44 mouse cellular contexts compared by ENCODE assay signal in the genomic region with DNA sequence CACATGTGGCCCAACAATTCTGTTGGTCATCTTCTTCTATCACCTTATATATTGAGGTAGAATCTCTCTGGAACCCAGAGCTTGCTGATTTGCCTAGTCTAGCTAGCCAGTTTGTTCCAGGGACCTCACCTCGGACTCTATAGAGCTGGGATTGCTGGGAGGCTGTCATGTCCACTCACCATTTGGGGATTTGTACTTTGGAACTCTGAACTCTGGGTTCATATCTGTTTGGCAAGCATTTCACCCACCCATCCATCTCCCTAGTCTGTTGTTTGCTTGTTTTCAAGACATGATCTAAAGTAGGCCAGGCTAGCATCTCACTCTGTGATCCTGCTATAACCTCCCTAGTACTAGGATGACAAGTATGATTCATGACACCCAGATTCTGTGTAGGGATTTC. TPM values are rescaled to one million over a fixed set of nuclear protein-coding genes. Genes with fewer than 3 reads are reported as not detected.
"Had no signal": no experiment of that assay in that cellular context is flagged by ENCODE, and none has a peak within 500 bp of the region (broad histone marks: within the 10 kb centered on the region; RNA-seq: fewer than 3 reads in every experiment).

No protein-coding gene starts in this region.

- H3K27me3 ChIP-seq: limb, embryonic 12.5 days; limb, embryonic 13.5 days; limb, embryonic 15.5 days; liver, embryonic 13.5 days; liver, embryonic 15.5 days; lung, embryonic 15.5 days; megakaryocyte, embryonic 14.5 days; midbrain, embryonic 12.5 days; midbrain, embryonic 13.5 days; midbrain, embryonic 15.5 days; neural tube, embryonic 12.5 days; neural tube, embryonic 13.5 days had no signal

- H3K36me3 ChIP-seq: limb, embryonic 10.5 days; limb, embryonic 12.5 days; limb, embryonic 13.5 days; limb, embryonic 15.5 days; liver, embryonic 13.5 days; liver, embryonic 15.5 days; lung, embryonic 15.5 days; midbrain, embryonic 10.5 days; midbrain, embryonic 12.5 days; midbrain, embryonic 13.5 days; midbrain, embryonic 15.5 days; neural tube, embryonic 12.5 days; neural tube, embryonic 13.5 days had no signal

- H3K4me3 ChIP-seq: left cerebral cortex, adult 2 months; limb, embryonic 10.5 days; limb, embryonic 12.5 days; limb, embryonic 13.5 days; limb, embryonic 15.5 days; liver, embryonic 13.5 days; liver, embryonic 15.5 days; lung, embryonic 15.5 days; megakaryocyte, embryonic 14.5 days; midbrain, embryonic 10.5 days; midbrain, embryonic 12.5 days; midbrain, embryonic 13.5 days; midbrain, embryonic 15.5 days; myocyte; neural tube, embryonic 12.5 days; neural tube, embryonic 13.5 days had no signal

- H3K27ac ChIP-seq: left cerebral cortex, adult 2 months; limb, embryonic 10.5 days; limb, embryonic 12.5 days; limb, embryonic 13.5 days; limb, embryonic 15.5 days; liver, embryonic 13.5 days; liver, embryonic 14.5 days; liver, embryonic 15.5 days; lung, embryonic 15.5 days; macrophage; midbrain, embryonic 10.5 days; midbrain, embryonic 12.5 days; midbrain, embryonic 13.5 days; midbrain, embryonic 15.5 days; neural tube, embryonic 12.5 days; neural tube, embryonic 13.5 days had no signal

- H3K9me3 ChIP-seq: limb, embryonic 10.5 days; limb, embryonic 12.5 days; limb, embryonic 13.5 days; limb, embryonic 15.5 days; liver, embryonic 13.5 days; liver, embryonic 15.5 days; lung, embryonic 15.5 days; megakaryocyte, embryonic 14.5 days; midbrain, embryonic 10.5 days; midbrain, embryonic 12.5 days; midbrain, embryonic 13.5 days; midbrain, embryonic 15.5 days; neural tube, embryonic 12.5 days; neural tube, embryonic 13.5 days had no signal

- ATAC-seq: lung, postnatal 0 days; midbrain, embryonic 13.5 days; midbrain, embryonic 15.5 days; midbrain, embryonic 16.5 days had no signal

- H3K4me1 ChIP-seq: limb, embryonic 10.5 days; limb, embryonic 12.5 days; limb, embryonic 13.5 days; limb, embryonic 15.5 days; liver, embryonic 13.5 days; liver, embryonic 15.5 days; lung, embryonic 15.5 days; megakaryocyte, embryonic 14.5 days; midbrain, embryonic 10.5 days; midbrain, embryonic 12.5 days; midbrain, embryonic 13.5 days; midbrain, embryonic 15.5 days; neural tube, embryonic 12.5 days; neural tube, embryonic 13.5 days had no signal

- H3K9ac ChIP-seq: limb, embryonic 12.5 days; limb, embryonic 13.5 days; limb, embryonic 15.5 days; liver, embryonic 13.5 days; liver, embryonic 14.5 days; liver, embryonic 15.5 days; lung, embryonic 14.5 days; lung, embryonic 15.5 days; midbrain, embryonic 12.5 days; midbrain, embryonic 13.5 days; midbrain, embryonic 15.5 days; neural tube, embryonic 12.5 days; neural tube, embryonic 13.5 days had no signal

- DNase-seq: left cerebral cortex, postnatal 4 days; liver, embryonic 13.5 days; lung, adult 18-20 months; lung, adult 2 months; lung, embryonic 14.5 days; lung, postnatal 10 days; lung, postnatal 14 days; lung, postnatal 36 days; lung, postnatal 4 days; midbrain, embryonic 14.5 days had no signal

- H3K4me2 ChIP-seq: limb, embryonic 12.5 days; limb, embryonic 13.5 days; limb, embryonic 15.5 days; liver, embryonic 13.5 days; liver, embryonic 15.5 days; lung, embryonic 14.5 days; lung, embryonic 15.5 days; midbrain, embryonic 11.5 days; midbrain, embryonic 12.5 days; midbrain, embryonic 13.5 days; midbrain, embryonic 15.5 days; neural tube, embryonic 12.5 days; neural tube, embryonic 13.5 days had no signal

RNA-seq across cellular contexts. Expression of gene Sftpd, which starts 10.1 kb away (rescaled TPM):
- total RNA-seq: left cerebral cortex, adult 18-20 months; left cerebral cortex, adult 2 months; left cerebral cortex, adult 8-10 months; left cerebral cortex, postnatal 10 days; left cerebral cortex, postnatal 14 days; left cerebral cortex, postnatal 25 days; left cerebral cortex, postnatal 36 days; left cerebral cortex, postnatal 4 days; megakaryocyte progenitor cell, adult 5-6 weeks; megakaryocyte, adult 5-6 weeks; megakaryocyte-erythroid progenitor cell, adult 5-6 weeks; midbrain, postnatal 0 days; monocyte, adult 5-6 weeks had no signal
- polyA plus RNA-seq: limb, embryonic 10.5 days; limb, embryonic 11.5 days; limb, embryonic 12.5 days; limb, embryonic 13.5 days; limb, embryonic 14.5 days; liver, embryonic 14.5 days; lung, embryonic 14.5 days; macrophage; midbrain, embryonic 10.5 days; midbrain, embryonic 11.5 days; midbrain, embryonic 12.5 days; midbrain, embryonic 13.5 days; midbrain, embryonic 14.5 days; midbrain, embryonic 15.5 days; midbrain, embryonic 16.5 days; myocyte; neural tube, embryonic 11.5 days; neural tube, embryonic 12.5 days; neural tube, embryonic 13.5 days had no signal

RNA-seq across cellular contexts. Expression of gene Mbl1, which starts 23.5 kb away (rescaled TPM):
- total RNA-seq: left cerebral cortex, adult 18-20 months; left cerebral cortex, adult 2 months; left cerebral cortex, adult 8-10 months; left cerebral cortex, postnatal 10 days; left cerebral cortex, postnatal 14 days; left cerebral cortex, postnatal 25 days; left cerebral cortex, postnatal 36 days; left cerebral cortex, postnatal 4 days; megakaryocyte progenitor cell, adult 5-6 weeks; megakaryocyte, adult 5-6 weeks; megakaryocyte-erythroid progenitor cell, adult 5-6 weeks; midbrain, postnatal 0 days; monocyte, adult 5-6 weeks had no signal
- polyA plus RNA-seq: limb, embryonic 10.5 days; limb, embryonic 11.5 days; limb, embryonic 12.5 days; limb, embryonic 13.5 days; limb, embryonic 14.5 days; limb, embryonic 15.5 days; lung, embryonic 14.5 days; macrophage; midbrain, embryonic 10.5 days; midbrain, embryonic 11.5 days; midbrain, embryonic 12.5 days; midbrain, embryonic 13.5 days; midbrain, embryonic 14.5 days; midbrain, embryonic 15.5 days; midbrain, embryonic 16.5 days; midbrain, postnatal 0 days; myocyte; neural tube, embryonic 11.5 days; neural tube, embryonic 12.5 days; neural tube, embryonic 13.5 days had no signal

RNA-seq across cellular contexts. Expression of gene Sftpa1, which starts 43.2 kb away (rescaled TPM):
- total RNA-seq: left cerebral cortex, adult 18-20 months; left cerebral cortex, adult 2 months; left cerebral cortex, adult 8-10 months; left cerebral cortex, postnatal 10 days; left cerebral cortex, postnatal 14 days; left cerebral cortex, postnatal 25 days; left cerebral cortex, postnatal 36 days; left cerebral cortex, postnatal 4 days; megakaryocyte progenitor cell, adult 5-6 weeks; megakaryocyte, adult 5-6 weeks; megakaryocyte-erythroid progenitor cell, adult 5-6 weeks; midbrain, postnatal 0 days; monocyte, adult 5-6 weeks had no signal
- polyA plus RNA-seq: limb, embryonic 10.5 days; limb, embryonic 11.5 days; limb, embryonic 12.5 days; limb, embryonic 13.5 days; limb, embryonic 14.5 days; limb, embryonic 15.5 days; macrophage; midbrain, embryonic 10.5 days; midbrain, embryonic 11.5 days; midbrain, embryonic 12.5 days; midbrain, embryonic 13.5 days; midbrain, embryonic 14.5 days; midbrain, embryonic 15.5 days; midbrain, embryonic 16.5 days; midbrain, postnatal 0 days; myocyte; neural tube, embryonic 11.5 days; neural tube, embryonic 12.5 days had no signal
